Mouse (Mus musculus) embryonic fibroblast, embryonic 13.5 days (primary cell): ENCODE data around the gene Foxp1.

Experiments
- CTCF ChIP-seq: IDR thresholded peaks from 2 replicates; pipeline ENCODE4 v1.5.1; 2011; ENCODE audit warnings: mild to moderate bottlenecking, control low read depth, low read length, moderate library complexity, borderline replicate concordance; ENCODE audit not compliant: insufficient read depth
- POLR2A ChIP-seq: IDR thresholded peaks from 2 replicates; pipeline ENCODE4 v1.6.1; 2011; ENCODE audit warnings: low read depth, mild to moderate bottlenecking, control low read depth, low read length, moderate library complexity

- no peak for TF ChIP-seq CTCF
- no peak for TF ChIP-seq POLR2A
Observed at GRCm38 (mm10) chr6:99469134-99469834, 53.2 kb downstream of the Foxp1 start.
